Mouse (Mus musculus) ES-Bruce4 (cell line): ENCODE data around the gene Mtg2. TPM values are rescaled to one million over a fixed set of nuclear protein-coding genes. Genes with fewer than 3 reads are reported as not detected.
A peak's percentile ranks its signal among the peaks of the same experiment; 100 is the strongest.

ENCODE experiments used
- H3K27ac ChIP-seq: 2 replicates; pipeline ENCODE4 v1.5.1; 2012; ENCODE audit warnings: low read length, inconsistent platforms; ENCODE audit not compliant: insufficient read depth
- H3K27me3 ChIP-seq: 2 replicates; pipeline ENCODE4 v1.6.1; 2012; ENCODE audit warnings: mild to moderate bottlenecking, low read length, inconsistent platforms; ENCODE audit not compliant: control insufficient read depth, poor library complexity, insufficient read depth, severe bottlenecking
- H3K36me3 ChIP-seq: 2 replicates; pipeline ENCODE4 v1.6.1; 2012; ENCODE audit warnings: inconsistent platforms, mild to moderate bottlenecking, low read length, moderate library complexity; ENCODE audit not compliant: control insufficient read depth, poor library complexity, insufficient read depth, severe bottlenecking
- H3K4me1 ChIP-seq: one replicate; pipeline ENCODE4 v1.8.1; 2011; ENCODE audit warnings: low read length; ENCODE audit not compliant: control insufficient read depth, insufficient read depth
- H3K4me3 ChIP-seq: 2 replicates; pipeline ENCODE4 v1.5.1; 2011; ENCODE audit warnings: low read depth, mild to moderate bottlenecking, low read length
- H3K9ac ChIP-seq: 2 replicates; pipeline ENCODE4 v1.6.1; 2012; ENCODE audit warnings: low read depth, mild to moderate bottlenecking, inconsistent platforms; ENCODE audit not compliant: poor library complexity, severe bottlenecking
- H3K9me3 ChIP-seq: replicated peaks from 2 replicates; pipeline ENCODE4 v1.6.1; 2012; ENCODE audit warnings: mild to moderate bottlenecking, low read length, inconsistent platforms; ENCODE audit not compliant: control insufficient read depth, poor library complexity, insufficient read depth, severe bottlenecking
- CTCF ChIP-seq: IDR thresholded peaks from one replicate; pipeline ENCODE4 v1.8.1; 2011; ENCODE audit warnings: low read depth, low read length
- EP300 ChIP-seq: IDR thresholded peaks from 2 replicates; pipeline ENCODE4 v1.6.1; 2011; ENCODE audit warnings: low read depth, low read length; ENCODE audit not compliant: insufficient read depth
- POLR2A ChIP-seq: IDR thresholded peaks from one replicate; pipeline ENCODE4 v1.8.1; 2011; ENCODE audit warnings: low read length; ENCODE audit not compliant: insufficient read depth
- polyA plus RNA-seq: library from polyadenylated mRNA; stranded (reverse); fragments of >200 nt; gene quantifications from 2 replicates; pipeline ENCODE4 v1.2.4, GENCODE M21; 2011; ENCODE audit warnings: low read depth; ENCODE audit not compliant: missing spikeins, insufficient read depth, insufficient read length

Mtg2 gene
- 12.4 and 14.7 TPM in 2 replicates for polyA plus RNA-seq

DNA sequence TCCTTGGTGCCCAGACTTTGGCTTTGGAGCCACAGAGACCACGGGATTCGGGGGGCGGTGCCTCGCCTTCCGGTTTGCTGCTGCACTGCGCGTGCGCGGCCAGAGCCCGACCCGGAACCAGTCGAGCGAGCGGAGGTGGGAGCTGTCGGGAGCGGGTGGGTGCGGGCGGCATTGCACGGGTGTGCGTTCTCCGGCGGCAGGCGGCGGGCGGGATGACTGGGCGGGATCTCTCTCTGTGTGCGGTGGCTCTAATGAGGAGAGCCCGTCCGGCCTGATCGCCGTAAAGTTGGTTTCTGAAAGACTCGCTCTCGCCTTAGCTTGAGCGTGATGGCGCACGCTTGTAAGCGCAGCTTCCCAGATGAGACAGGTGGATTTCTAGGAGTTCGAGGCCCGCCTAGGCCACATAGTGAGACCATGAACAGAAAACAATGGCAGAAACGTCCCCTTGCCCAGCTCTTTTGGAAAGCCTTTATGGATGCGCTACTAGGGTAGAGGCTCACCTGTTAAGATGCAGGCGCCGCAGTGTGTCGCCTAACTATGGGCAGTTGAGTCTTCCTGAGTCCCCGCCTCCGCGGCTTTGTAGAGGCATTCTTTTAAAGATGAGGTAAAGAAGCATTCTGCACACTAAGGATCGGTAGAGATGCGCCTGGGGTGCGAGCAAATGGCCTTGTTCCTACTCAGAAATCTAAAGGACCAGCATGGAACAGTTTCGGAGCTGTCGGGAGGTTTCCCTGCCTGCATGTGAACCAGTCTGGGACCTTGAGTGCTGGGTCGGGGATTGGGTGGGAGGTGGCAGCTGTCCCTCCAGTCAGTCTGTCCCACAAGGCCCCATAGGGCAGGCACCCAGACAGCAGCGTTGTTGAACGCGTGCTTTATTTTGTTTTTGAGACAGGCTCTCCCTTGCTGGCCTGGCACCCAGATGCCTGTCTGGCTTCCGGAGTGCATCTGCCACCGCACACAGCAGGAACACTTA is at the start of gene Mtg2:
Gene Mtg2 (plus strand): TSS at position 108 of the 973 bp plus-strand sequence.
- Histone ChIP-seq H3K27me3 (no peaks in the 10 kb centered on the region), H3K36me3 (0 out of 2 replicates have a peak, but pooled peaks cover 2% of the 10 kb centered on the region), H3K27ac (peak within 1 kb of the TSS; percentile 30; the same call in 1 of the 2 replicates), H3K4me1 (no peaks in the 10 kb centered on the region), H3K9ac (peak within 1 kb of the TSS; percentile 84), H3K9me3 (no peaks in the 10 kb centered on the region), H3K4me3 (peak within 1 kb of the TSS; percentile 99)
- TF ChIP-seq CTCF (no peak), POLR2A (peak; percentile 81)

- Histone ChIP-seq H3K4me1 (no peaks in the 10 kb centered on the region), H3K4me3 (no peak overlapping the region), H3K27ac (no peak overlapping the region), H3K27me3 (no peaks in the 10 kb centered on the region; the same call in 1 of the 2 replicates), H3K9ac (no peak overlapping the region), H3K9me3 (no peaks in the 10 kb centered on the region), H3K36me3 (no peaks in the 10 kb centered on the region)
- TF ChIP-seq CTCF = no peak
- TF ChIP-seq POLR2A = no peak
- no peak for TF ChIP-seq EP300
Measured at GRCm38 (mm10) chr2:180020919-180021318, 49.5 kb upstream of the Mtg2 start.

- Histone ChIP-seq H3K4me1 (no peaks in the 10 kb centered on the region), H3K4me3 (no peak overlapping the region), H3K36me3 (0 out of 2 replicates have a peak, but pooled peaks cover 3% of the 10 kb centered on the region), H3K27me3 (no peaks in the 10 kb centered on the region; the same call in 1 of the 2 replicates), H3K9me3 (no peaks in the 10 kb centered on the region), H3K9ac (no peak overlapping the region), H3K27ac (no peak overlapping the region)
- no peak for TF ChIP-seq EP300
- TF ChIP-seq CTCF = no peak
- no peak for TF ChIP-seq POLR2A
Measured at GRCm38 (mm10) chr2:180022751-180023150, 47.6 kb upstream of the Mtg2 start.

GRCm38 (mm10) chr2:180024401-180025098 is 45.8 kb upstream of the Mtg2 start, which contains the start of gene Lsm14b:
Gene Lsm14b (plus strand): TSS chr2:180024987.
- Histone ChIP-seq H3K9ac (peak within 1 kb of the TSS; percentile 92), H3K4me3 (peak within 1 kb of the TSS; percentile 74), H3K36me3 (peaks cover 5% of the 10 kb centered on the region; the same call in 1 of the 2 replicates), H3K27ac (no peak within 1 kb of the TSS), H3K9me3 (no peaks in the 10 kb centered on the region), H3K27me3 (no peaks in the 10 kb centered on the region; the same call in 1 of the 2 replicates), H3K4me1 (no peaks in the 10 kb centered on the region)
- TF ChIP-seq CTCF (no peak), POLR2A (peak; percentile 16), EP300 (0 out of 2 replicates have a peak, but pooled peaks have one; percentile 42)

DNA sequence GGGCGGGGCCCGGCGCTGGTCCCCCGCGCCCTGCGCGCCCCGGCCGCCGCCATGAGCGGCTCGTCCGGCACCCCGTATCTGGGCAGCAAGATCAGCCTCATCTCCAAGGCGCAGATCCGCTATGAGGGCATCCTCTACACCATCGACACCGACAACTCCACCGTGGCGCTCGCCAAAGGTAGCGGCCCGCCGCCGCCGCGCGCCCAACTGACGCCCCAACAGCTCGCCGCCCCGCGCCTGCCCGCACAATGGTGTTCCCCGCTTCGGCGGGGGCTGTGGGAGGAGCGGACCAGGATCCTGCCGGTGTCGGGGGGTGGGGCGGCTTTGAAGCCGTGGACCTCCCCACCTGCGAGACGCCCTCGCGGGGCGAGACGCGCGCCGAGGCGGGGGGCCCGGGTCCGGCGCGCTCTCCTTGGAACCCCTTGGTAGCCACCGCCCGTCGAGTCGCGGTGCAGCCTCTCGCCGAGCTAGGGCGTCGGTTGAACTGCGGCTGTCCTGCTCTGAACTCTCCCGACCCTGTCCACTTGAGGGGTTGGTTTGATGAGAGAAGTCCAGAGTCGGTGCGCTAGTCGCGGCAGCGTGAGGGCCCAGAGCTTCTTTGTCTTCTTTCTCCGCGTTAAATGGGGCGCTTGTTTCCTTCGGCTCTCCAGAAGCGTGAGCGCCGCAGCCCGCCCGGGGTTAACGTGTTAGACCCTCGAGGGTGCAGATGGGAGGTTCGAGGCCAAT is 45.1 kb upstream of the Mtg2 start:
- H3K27me3 ChIP-seq = no peaks in the 10 kb centered on the region; the same call in 1 of the 2 replicates

More for the DNA sequence above, 45.1 kb upstream of the Mtg2 start:
- Histone ChIP-seq H3K4me3 (peak overlapping the region; percentile 74), H3K4me1 (no peaks in the 10 kb centered on the region), H3K9ac (peak overlapping the region; percentile 92), H3K9me3 (no peaks in the 10 kb centered on the region), H3K36me3 (peaks cover 5% of the 10 kb centered on the region; the same call in 1 of the 2 replicates), H3K27ac (no peak overlapping the region)
- no peak for TF ChIP-seq EP300
- TF ChIP-seq CTCF = no peak
- no peak for TF ChIP-seq POLR2A
